Mouse (Mus musculus): ENCODE data around the gene Cnih3. TPM values are rescaled to one million over a fixed set of nuclear protein-coding genes. Genes with fewer than 3 reads are reported as not detected.

Gene Cnih3
- polyA plus RNA-seq, 1 experiment from 2014 or later, result 1.1 TPM

- H3K9me3 ChIP-seq (ENCODE audit: control insufficient read depth, low read length), result no peaks in the 10 kb centered on the region
- DNase-seq (ENCODE audit: low spot score), result no peak
- no peak overlapping the region for H3K4me3 ChIP-seq (ENCODE audit: low read depth, low read length)
- no peaks in the 10 kb centered on the region for H3K36me3 ChIP-seq (ENCODE audit: control insufficient read depth, insufficient read depth, low read length)
- no peak overlapping the region for H3K4me2 ChIP-seq (replicated peaks; ENCODE audit: low read depth, low read length)
- H3K27me3 ChIP-seq (ENCODE audit: control insufficient read depth, insufficient read depth, low read length), result no peaks in the 10 kb centered on the region
- H3K27ac ChIP-seq (ENCODE audit: low read depth, low read length), result no peak overlapping the region
- ATAC-seq (ENCODE audit: low FRiP score), result no peak
- WGBS, result 82% methylated on average over 6 of the region's 6 CpGs
- no peak overlapping the region for H3K9ac ChIP-seq (ENCODE audit: low read depth, low read length)
- H3K4me1 ChIP-seq (replicated peaks; ENCODE audit: control insufficient read depth, insufficient read depth, low read length), result no peaks in the 10 kb centered on the region
Measured at GRCm38 (mm10) chr1:181319466-181319865, 33.0 kb upstream of the Cnih3 start.

- no peak for DNase-seq (ENCODE audit: low spot score)
- Histone ChIP-seq H3K4me2 (replicated peaks; ENCODE audit: low read depth, low read length) (no peak overlapping the region), H3K9me3 (ENCODE audit: control insufficient read depth, low read length) (no peaks in the 10 kb centered on the region), H3K4me1 (replicated peaks; ENCODE audit: control insufficient read depth, insufficient read depth, low read length) (no peaks in the 10 kb centered on the region), H3K27ac (ENCODE audit: low read depth, low read length) (no peak overlapping the region), H3K4me3 (ENCODE audit: low read depth, low read length) (no peak overlapping the region), H3K36me3 (ENCODE audit: control insufficient read depth, insufficient read depth, low read length) (no peaks in the 10 kb centered on the region), H3K9ac (ENCODE audit: low read depth, low read length) (no peak overlapping the region), H3K27me3 (ENCODE audit: control insufficient read depth, insufficient read depth, low read length) (no peaks in the 10 kb centered on the region)
- 92% methylated on average over 5 of the region's 5 CpGs for WGBS
- no peak for ATAC-seq (ENCODE audit: low FRiP score)
Measured at GRCm38 (mm10) chr1:181321149-181321548, 31.3 kb upstream of the Cnih3 start.

GRCm38 (mm10) chr1:181323134-181323533, 29.3 kb upstream of the Cnih3 start:
- H3K27ac ChIP-seq (ENCODE audit: low read depth, low read length), result no peak overlapping the region
- H3K27me3 ChIP-seq (ENCODE audit: control insufficient read depth, insufficient read depth, low read length), result no peaks in the 10 kb centered on the region
- no peaks in the 10 kb centered on the region for H3K4me1 ChIP-seq (replicated peaks; ENCODE audit: control insufficient read depth, insufficient read depth, low read length)
- DNase-seq (ENCODE audit: low spot score), result no peak
- no peaks in the 10 kb centered on the region for H3K9me3 ChIP-seq (ENCODE audit: control insufficient read depth, low read length)
- no peaks in the 10 kb centered on the region for H3K36me3 ChIP-seq (ENCODE audit: control insufficient read depth, insufficient read depth, low read length)
- ATAC-seq (ENCODE audit: low FRiP score), result no peak
- no peak overlapping the region for H3K4me2 ChIP-seq (replicated peaks; ENCODE audit: low read depth, low read length)
- WGBS, result 84% methylated on average over 3 of the region's 3 CpGs
- H3K4me3 ChIP-seq (ENCODE audit: low read depth, low read length), result no peak overlapping the region
- H3K9ac ChIP-seq (ENCODE audit: low read depth, low read length), result no peak overlapping the region

- Histone ChIP-seq H3K9me3 (ENCODE audit: control insufficient read depth, low read length) (no peaks in the 10 kb centered on the region), H3K4me2 (replicated peaks; ENCODE audit: low read depth, low read length) (no peak overlapping the region), H3K9ac (ENCODE audit: low read depth, low read length) (no peak overlapping the region), H3K27ac (ENCODE audit: low read depth, low read length) (no peak overlapping the region), H3K36me3 (ENCODE audit: control insufficient read depth, insufficient read depth, low read length) (no peaks in the 10 kb centered on the region), H3K4me3 (ENCODE audit: low read depth, low read length) (no peak overlapping the region), H3K27me3 (ENCODE audit: control insufficient read depth, insufficient read depth, low read length) (no peaks in the 10 kb centered on the region), H3K4me1 (replicated peaks; ENCODE audit: control insufficient read depth, insufficient read depth, low read length) (no peaks in the 10 kb centered on the region)
- DNase-seq (ENCODE audit: low spot score) (no peak), ATAC-seq (ENCODE audit: low FRiP score) (no peak)
- 96% methylated on average over 5 of the region's 5 CpGs for WGBS
Measured at GRCm38 (mm10) chr1:181327137-181327536, 25.3 kb upstream of the Cnih3 start.

GRCm38 (mm10) chr1:181327636-181328420, 24.6 kb upstream of the Cnih3 start:
- WGBS, result 89% methylated on average over 10 of the region's 10 CpGs
- Histone ChIP-seq H3K4me3 (ENCODE audit: low read depth, low read length) (no peak overlapping the region), H3K27me3 (ENCODE audit: control insufficient read depth, insufficient read depth, low read length) (no peaks in the 10 kb centered on the region), H3K4me2 (replicated peaks; ENCODE audit: low read depth, low read length) (no peak overlapping the region), H3K9me3 (ENCODE audit: control insufficient read depth, low read length) (no peaks in the 10 kb centered on the region), H3K9ac (ENCODE audit: low read depth, low read length) (no peak overlapping the region), H3K4me1 (replicated peaks; ENCODE audit: control insufficient read depth, insufficient read depth, low read length) (no peaks in the 10 kb centered on the region), H3K27ac (ENCODE audit: low read depth, low read length) (no peak overlapping the region), H3K36me3 (ENCODE audit: control insufficient read depth, insufficient read depth, low read length) (no peaks in the 10 kb centered on the region)
- ATAC-seq (ENCODE audit: low FRiP score) (no peak), DNase-seq (ENCODE audit: low spot score) (no peak)

- no peak overlapping the region for H3K9ac ChIP-seq (ENCODE audit: low read depth, low read length)
- ATAC-seq (ENCODE audit: low FRiP score) (no peak), DNase-seq (ENCODE audit: low spot score) (no peak)
- no peaks in the 10 kb centered on the region for H3K9me3 ChIP-seq (ENCODE audit: control insufficient read depth, low read length)
- 85% methylated on average over 3 of the region's 3 CpGs for WGBS
- H3K36me3 ChIP-seq (ENCODE audit: control insufficient read depth, insufficient read depth, low read length), result no peaks in the 10 kb centered on the region
- H3K27ac ChIP-seq (ENCODE audit: low read depth, low read length), result no peak overlapping the region
- no peaks in the 10 kb centered on the region for H3K27me3 ChIP-seq (ENCODE audit: control insufficient read depth, insufficient read depth, low read length)
- H3K4me3 ChIP-seq (ENCODE audit: low read depth, low read length), result no peak overlapping the region
- H3K4me1 ChIP-seq (replicated peaks; ENCODE audit: control insufficient read depth, insufficient read depth, low read length), result no peaks in the 10 kb centered on the region
- H3K4me2 ChIP-seq (replicated peaks; ENCODE audit: low read depth, low read length), result no peak overlapping the region
Measured at GRCm38 (mm10) chr1:181329110-181329509, 23.3 kb upstream of the Cnih3 start.

GRCm38 (mm10) chr1:181332597-181332996, 19.8 kb upstream of the Cnih3 start:
- H3K9me3 ChIP-seq (ENCODE audit: control insufficient read depth, low read length), result no peaks in the 10 kb centered on the region
- ATAC-seq (ENCODE audit: low FRiP score), result no peak

GRCm38 (mm10) chr1:181334329-181335018, 18.0 kb upstream of the Cnih3 start:
- Histone ChIP-seq H3K27me3 (ENCODE audit: control insufficient read depth, insufficient read depth, low read length) (no peaks in the 10 kb centered on the region), H3K36me3 (ENCODE audit: control insufficient read depth, insufficient read depth, low read length) (no peaks in the 10 kb centered on the region)
- 86% methylated on average over 6 of the region's 6 CpGs for WGBS

More at GRCm38 (mm10) chr1:181332597-181332996, 19.8 kb upstream of the Cnih3 start:
- no peak overlapping the region for H3K4me3 ChIP-seq (ENCODE audit: low read depth, low read length)
- no peak overlapping the region for H3K9ac ChIP-seq (ENCODE audit: low read depth, low read length)
- no peaks in the 10 kb centered on the region for H3K27me3 ChIP-seq (ENCODE audit: control insufficient read depth, insufficient read depth, low read length)
- no peaks in the 10 kb centered on the region for H3K4me1 ChIP-seq (replicated peaks; ENCODE audit: control insufficient read depth, insufficient read depth, low read length)
- no peak overlapping the region for H3K27ac ChIP-seq (ENCODE audit: low read depth, low read length)
- H3K4me2 ChIP-seq (replicated peaks; ENCODE audit: low read depth, low read length), result no peak overlapping the region
- 59% methylated on average over 2 of the region's 2 CpGs for WGBS
- no peaks in the 10 kb centered on the region for H3K36me3 ChIP-seq (ENCODE audit: control insufficient read depth, insufficient read depth, low read length)
- no peak for DNase-seq (ENCODE audit: low spot score)

GRCm38 (mm10) chr1:181335019-181335365, 17.4 kb upstream of the Cnih3 start:
- H3K27ac ChIP-seq (ENCODE audit: low read depth, low read length), result no peak overlapping the region
- 92% methylated on average over 5 of the region's 5 CpGs for WGBS

More at GRCm38 (mm10) chr1:181334329-181335018, 18.0 kb upstream of the Cnih3 start:
- Histone ChIP-seq H3K9me3 (ENCODE audit: control insufficient read depth, low read length) (no peaks in the 10 kb centered on the region), H3K4me2 (replicated peaks; ENCODE audit: low read depth, low read length) (no peak overlapping the region), H3K9ac (ENCODE audit: low read depth, low read length) (no peak overlapping the region), H3K4me3 (ENCODE audit: low read depth, low read length) (no peak overlapping the region), H3K4me1 (replicated peaks; ENCODE audit: control insufficient read depth, insufficient read depth, low read length) (no peaks in the 10 kb centered on the region), H3K27ac (ENCODE audit: low read depth, low read length) (no peak overlapping the region)
- no peak for DNase-seq (ENCODE audit: low spot score)
- no peak for ATAC-seq (ENCODE audit: low FRiP score)

More at GRCm38 (mm10) chr1:181335019-181335365, 17.4 kb upstream of the Cnih3 start:
- Histone ChIP-seq H3K36me3 (ENCODE audit: control insufficient read depth, insufficient read depth, low read length) (no peaks in the 10 kb centered on the region), H3K9me3 (ENCODE audit: control insufficient read depth, low read length) (no peaks in the 10 kb centered on the region), H3K9ac (ENCODE audit: low read depth, low read length) (no peak overlapping the region), H3K4me3 (ENCODE audit: low read depth, low read length) (no peak overlapping the region), H3K27me3 (ENCODE audit: control insufficient read depth, insufficient read depth, low read length) (no peaks in the 10 kb centered on the region), H3K4me1 (replicated peaks; ENCODE audit: control insufficient read depth, insufficient read depth, low read length) (no peaks in the 10 kb centered on the region), H3K4me2 (replicated peaks; ENCODE audit: low read depth, low read length) (no peak overlapping the region)
- ATAC-seq (ENCODE audit: low FRiP score), result no peak
- DNase-seq (ENCODE audit: low spot score), result no peak

Data from hindbrain, embryonic 11.5 days (tissue).